Mouse (Mus musculus): ENCODE results near the gene Alpk1.
A peak's percentile ranks its signal among the peaks of the same experiment; 100 is the strongest.

The Alpk1 gene

DNA sequence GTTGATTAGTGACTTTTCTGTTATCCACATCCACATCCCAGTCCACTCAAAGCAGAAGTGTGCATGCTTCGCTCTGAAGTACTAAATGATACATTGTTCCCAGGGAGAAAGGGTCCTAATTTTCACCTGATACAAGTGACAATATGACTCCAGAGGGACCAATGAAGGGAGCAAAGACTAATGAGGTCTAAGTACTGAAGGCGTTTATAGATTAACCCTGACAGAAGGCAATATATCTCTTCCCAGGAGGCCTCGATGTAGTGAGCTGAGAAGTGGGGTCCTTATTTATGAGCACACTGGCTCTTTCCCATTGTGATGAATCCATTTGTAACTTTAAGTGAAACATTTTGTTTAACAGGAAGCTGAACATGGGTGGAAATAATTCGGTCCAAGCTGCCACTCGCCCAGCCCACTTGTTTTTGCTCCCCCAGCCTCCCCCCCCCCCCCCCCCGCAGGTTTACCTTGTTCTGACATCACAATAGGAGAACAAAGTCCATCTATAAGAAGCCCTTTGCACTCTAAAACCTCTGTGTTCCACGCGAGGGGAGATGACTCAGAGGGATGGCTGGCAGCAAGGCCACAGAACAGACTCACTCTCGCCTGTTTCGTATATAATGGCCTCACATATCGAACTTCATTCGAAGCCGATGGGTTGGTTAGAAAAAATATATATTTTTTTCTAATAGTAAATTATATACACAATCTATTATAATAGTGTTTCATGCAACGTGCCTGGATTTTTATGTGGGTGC, 36.5 kb downstream of the Alpk1 start:
- DNase-seq, result no peak

- DNase-seq, result peak; percentile 22
Measured at GRCm38 (mm10) chr3:127741473-127741872, 38.9 kb downstream of the Alpk1 start.

- no peak for DNase-seq
Measured at GRCm38 (mm10) chr3:127737876-127738275, 42.5 kb downstream of the Alpk1 start.

DNA sequence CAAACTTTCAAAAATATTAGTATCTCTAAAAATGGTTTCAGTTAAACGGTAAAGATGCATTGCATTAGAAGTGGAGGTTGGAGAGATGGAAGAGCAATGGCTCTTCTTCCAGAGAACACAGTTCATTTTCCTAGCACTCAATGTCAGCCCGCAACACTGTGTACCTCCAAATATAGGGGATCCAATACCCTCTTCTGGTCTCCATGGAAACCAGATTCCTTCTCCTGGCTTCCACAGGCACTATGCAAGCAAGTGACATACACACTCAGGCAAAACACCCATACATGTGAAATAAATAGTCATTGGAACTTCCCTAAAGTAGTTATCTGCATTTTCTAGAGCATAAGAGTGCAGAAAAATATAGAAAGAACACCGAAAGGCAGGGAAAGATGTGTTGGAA, 44.9 kb downstream of the Alpk1 start:
- DNase-seq, result no peak

DNA sequence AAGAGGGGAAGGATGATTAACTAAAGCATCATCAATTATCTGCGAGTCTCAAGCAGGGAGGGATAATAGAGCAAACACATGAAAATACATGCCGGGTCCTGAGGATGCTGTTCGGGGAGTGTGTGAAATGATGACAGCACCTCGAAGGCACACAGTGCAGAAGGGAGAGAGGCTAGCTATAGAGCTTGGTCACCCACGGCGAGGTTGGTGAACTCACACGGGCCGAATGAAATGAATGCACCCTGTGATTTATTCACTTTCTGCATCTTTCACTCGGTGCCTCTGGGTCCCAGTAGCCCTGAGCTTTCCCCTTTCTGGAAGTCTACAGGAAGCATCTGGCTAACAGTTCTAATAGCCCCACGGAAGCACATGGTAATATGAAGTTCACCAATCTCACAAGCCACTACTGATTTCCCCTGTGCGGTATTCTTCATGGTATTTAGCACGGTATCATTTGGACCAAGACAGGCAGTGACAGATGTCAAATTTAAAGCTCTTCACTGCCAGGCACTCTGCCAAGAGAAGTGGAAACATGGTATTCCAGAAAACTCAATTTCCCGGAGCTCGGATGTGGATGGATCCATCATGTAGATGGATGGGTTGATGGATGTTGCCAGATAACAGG, 50.7 kb downstream of the Alpk1 start:
- no peak for DNase-seq

- DNase-seq, result no peak
Measured at GRCm38 (mm10) chr3:127728851-127729512, 51.3 kb downstream of the Alpk1 start.

DNA sequence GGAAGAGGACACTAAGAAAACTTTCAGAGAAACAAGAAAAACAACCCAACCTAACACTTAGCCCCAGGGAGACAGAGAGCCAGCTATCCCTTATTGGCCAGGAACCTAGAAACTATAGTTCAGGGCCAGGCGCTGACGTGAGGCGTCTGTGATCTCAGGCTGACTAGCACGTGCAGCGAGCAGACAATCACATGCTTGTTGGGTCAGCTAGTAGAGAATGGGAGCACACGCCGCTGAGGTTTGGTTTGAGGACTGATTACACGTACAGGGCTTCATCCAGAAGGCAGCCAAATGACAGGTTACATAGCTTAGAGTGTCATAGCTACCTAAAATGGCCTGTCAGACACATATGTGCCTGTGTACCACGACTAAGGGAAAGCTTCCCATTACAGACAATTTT, 52.3 kb downstream of the Alpk1 start:
- DNase-seq, result no peak

DNA sequence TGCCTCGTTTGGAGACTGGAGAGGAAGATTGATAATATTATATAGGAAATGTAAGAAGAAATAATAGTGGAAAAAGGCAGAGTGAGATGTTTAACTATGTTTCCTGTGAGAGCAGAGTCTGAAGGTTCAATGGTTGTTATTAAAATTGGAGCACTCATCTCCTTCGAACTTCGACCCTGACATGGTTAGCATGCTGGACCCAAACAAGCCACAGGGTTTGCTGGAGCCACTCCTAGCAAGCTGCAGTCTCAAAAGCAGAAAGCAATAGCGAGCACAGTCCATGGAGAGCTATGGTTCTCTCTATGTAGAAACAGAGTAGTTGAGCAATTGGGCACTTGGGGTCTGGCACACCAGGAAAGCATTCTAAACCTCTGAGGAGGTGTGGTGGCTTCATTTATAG, 59.4 kb downstream of the Alpk1 start:
- DNase-seq, result no peak

DNA sequence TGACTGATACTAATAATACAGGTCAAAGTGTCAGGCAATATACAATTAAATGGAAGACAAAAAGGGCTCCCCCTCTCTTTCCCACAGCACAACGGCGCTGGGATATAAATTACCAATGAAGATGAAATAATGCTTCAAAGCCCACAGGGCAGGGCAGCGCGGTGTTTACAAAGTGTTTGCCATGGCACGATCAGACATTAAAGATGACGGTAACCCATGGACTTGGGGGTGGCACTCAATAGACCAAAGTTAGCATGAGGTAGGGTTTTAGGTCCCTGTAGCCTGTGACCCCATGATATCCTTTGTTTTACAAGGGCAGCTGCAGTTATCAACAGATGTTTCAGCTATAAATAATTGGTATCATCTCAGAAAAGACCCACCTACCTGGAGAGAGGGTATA, 60.3 kb downstream of the Alpk1 start:
- no peak for DNase-seq

DNA sequence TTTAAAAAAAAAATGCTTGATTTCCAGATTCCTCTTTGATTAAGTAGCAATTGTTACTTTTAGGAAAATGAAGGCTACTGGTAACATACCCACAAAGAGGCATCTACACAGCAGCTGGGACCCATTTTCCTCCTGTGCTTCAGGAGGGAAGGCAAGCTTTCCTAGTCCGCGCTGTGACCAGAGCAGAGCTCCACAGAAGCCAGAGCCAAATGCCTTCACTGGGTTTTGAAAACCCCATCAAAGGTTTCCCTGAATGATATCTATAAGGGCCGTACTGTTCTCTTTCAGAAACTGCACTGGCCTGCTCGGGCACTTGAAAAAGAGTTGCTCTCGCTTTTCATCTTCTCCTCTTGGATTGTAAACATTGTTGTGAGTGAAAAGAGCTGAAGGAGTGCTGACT, 60.7 kb downstream of the Alpk1 start:
- no peak for DNase-seq

DNA sequence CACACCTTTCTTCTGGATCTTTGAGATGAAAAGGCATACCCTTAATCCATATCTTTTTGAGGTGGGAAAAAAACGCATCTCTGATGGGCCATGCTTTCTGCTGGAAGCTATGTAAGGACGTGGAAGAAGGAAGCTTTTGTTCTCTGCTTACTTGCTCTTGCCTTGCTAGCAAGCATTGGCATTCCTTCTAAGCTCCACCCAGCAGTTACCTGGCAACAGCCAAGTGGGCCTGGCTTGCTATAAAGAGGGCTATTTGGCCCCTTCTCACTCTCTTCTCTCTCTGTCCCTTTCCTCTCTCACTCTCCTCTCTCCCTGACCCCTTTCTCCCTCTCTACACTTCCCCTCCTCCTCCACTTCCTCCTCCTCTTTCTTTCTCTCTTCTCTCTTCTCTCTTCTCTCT, 63.6 kb downstream of the Alpk1 start:
- no peak for DNase-seq

- no peak for DNase-seq
Measured at GRCm38 (mm10) chr3:127713112-127713511, 67.2 kb downstream of the Alpk1 start.

- DNase-seq, result no peak
Measured at GRCm38 (mm10) chr3:127711536-127711935, 68.8 kb downstream of the Alpk1 start.

DNA sequence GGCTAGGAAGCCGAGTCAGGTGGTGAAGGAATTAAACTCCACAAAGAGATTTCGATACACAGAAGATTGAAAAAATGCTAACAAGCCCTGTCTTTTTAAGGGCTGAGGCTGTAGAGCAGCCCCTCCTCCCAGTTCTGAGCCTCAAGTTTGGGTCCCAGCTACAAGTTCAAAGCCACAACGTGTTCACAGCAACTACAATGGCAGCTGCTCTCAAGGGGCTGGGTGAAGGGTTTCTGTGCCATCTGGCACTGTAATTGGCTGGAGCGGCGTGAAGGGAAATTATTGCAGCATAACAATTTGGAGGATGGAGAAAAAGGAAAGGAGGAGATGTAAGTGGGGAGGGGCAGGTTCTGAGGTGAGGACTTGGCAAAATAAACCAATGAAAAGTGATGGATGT, 73.2 kb downstream of the Alpk1 start:
- DNase-seq, result no peak

DNA sequence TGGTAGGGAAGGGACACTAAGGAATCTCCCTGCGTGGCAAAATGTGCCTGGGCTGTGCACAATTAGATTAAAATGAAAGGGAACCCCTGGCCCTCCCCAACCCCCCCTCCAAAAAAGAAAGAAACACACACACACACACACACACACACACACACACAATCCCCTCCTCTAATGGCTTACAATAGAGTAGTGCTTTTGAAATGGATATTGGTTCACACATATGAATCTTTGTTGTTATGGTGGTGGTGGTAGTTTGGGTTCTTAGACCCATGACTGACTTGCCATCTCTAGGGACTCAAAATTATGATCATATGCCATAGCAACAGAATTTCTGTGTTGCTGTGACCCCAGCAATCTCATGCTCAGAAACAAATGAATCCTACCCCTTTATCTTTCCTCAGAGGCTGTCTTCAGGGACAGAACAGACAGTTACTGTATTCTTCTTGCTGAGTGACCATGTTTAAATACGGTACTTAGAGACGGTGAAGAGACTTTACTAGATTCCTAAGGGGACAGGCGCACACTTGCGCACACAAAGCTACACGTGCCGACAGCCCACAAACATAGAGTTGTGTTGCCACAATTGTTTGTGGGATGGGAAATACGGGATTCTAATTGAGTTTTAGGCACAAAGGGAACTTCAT, 73.8 kb downstream of the Alpk1 start:
- DNase-seq, result no peak

DNA sequence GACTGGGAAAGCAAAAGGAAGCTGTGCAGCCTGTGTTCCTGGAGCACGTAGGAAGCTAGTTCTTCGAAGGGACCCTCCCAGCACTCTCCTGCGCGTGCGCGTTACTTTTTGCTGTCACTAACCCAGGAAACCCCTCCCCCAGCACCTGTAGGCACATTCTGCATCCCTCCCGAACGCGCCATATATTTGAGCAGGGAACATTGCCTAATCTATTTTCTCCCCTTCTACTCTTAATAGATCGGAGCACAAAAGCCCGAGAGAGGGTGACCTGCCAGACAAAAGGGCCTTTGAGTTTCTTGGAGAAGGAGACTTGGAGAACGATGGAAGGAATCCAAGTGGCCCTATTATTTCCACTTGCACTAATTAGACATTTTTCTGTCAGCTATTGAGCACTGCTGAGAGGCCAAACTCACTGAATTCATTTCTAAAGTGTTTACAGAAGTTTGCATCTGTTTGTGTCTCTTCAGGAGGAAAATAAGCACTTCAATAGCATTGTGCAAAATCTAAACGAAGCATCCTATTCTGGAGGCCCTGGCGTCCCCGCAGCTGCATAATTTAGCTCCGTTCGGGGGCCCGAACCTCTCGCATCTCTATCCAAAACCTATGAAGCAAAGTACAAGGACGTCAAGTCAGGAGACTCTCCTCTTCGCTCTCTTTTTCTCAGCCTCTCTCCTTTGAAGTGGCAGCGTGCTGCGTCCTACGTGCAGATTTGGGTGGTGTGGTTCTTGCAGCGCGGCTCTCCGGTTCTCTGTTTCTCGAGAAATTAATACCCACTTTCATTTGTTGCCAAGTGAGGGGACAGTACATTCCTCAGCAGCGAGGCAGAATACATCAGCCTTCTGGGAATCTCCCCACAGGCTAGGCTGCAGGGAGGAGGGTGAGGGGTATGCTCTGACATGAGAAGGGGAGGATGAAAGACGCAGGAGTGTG, 74.5 kb downstream of the Alpk1 start:
- DNase-seq, result peak; percentile 22

GRCm38 (mm10) chr3:127705139-127705514, 75.2 kb downstream of the Alpk1 start:
- DNase-seq, result no peak

DNA sequence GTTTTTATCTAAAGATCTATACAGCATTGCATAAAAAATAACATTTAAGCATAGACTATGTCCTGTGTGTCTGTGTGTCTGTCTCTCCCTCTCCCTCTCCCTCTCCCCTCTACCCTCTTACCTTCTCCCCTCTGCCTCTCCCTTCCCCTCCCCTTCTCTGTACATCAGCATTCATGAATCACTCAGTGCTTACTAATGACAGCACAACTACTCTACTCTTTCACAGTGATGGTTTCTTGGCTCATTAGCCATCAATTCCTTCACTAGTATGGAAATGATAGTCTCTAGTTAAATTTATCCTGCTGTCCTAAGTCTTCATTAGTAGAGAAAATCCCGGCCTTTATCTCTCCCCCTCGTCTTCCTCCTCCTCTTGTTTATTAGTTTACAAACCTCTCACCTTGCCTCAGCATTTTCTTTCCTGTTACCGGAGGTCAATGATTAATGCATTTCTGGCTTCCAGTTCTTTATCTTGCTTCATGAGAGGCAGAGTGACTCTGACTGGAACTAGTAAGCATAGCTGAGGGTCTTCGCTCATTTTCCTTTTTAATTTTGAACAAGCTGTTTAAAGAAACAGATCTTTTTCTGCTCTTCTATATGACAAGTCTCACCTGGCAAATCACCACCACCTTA, 79.0 kb downstream of the Alpk1 start:
- DNase-seq, result no peak

- DNase-seq, result no peak
Measured at GRCm38 (mm10) chr3:127698636-127699035, 81.7 kb downstream of the Alpk1 start.

DNA sequence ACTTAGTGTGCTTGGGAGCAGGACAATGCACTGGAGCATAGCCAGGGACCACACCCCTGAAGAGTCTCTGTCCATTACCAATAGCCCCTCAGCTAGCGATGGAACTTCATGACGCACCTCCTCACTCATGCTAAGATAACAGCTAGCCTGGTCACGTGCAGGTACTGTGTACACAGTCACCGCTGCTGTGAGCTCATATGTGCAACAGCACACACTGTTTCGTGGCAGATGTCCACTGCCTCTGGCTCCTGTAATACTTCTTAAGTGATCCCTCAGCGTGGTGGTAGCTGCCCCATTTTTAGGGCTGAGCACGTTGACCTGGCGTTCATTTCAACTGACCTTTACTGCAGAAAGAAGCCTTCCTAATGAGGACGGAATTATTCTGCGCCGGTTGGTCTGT, 83.8 kb downstream of the Alpk1 start:
- no peak for DNase-seq

DNA sequence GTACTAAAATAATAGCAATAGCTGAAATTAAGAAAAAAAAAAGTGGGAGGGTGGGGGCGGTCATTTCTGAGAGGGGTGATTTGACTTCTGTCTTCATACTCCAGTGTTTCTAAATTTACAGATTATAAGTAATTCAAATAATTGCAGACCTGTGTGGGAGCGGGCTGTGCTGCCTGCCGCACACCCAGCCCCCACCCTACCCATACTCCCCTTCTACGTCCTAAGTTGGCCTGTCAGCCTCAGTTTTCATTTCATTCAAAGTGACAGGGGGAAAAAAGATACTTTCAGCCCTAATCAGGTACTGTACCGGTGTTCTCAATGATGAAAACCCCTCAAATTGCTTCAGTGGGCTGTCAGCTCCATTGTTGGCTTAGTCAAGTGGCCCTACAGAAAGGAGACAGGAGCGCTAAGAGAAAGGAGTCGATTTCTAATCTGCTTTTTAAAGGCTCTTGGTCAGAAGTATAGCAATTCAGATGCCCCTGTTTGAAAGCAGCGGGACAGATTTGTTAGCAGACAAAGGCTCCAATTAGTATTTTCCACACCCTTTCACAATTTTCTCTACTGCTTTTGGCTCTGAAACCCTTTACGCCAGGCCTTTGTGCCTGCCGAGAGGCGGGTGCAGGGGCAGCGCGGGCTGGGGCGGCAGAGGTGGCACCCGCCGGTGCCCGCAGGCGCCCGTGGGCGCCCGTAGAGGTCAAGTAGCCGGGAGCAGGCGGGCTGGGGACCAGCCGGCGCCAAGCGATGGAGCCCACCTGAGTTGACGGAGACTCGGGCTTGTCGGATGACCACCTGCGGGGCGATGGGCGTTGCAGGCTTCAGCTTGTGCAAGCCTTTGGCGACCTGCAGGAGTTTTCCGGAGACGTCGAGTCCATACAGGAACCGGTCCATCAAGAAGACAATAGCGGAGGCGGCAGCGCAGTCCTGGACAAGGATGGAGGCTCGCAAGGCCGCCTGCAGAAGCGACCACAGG, 85.2 kb downstream of the Alpk1 start:
- no peak for DNase-seq

All from liver (tissue).